Mouse (Mus musculus): ENCODE measurements around the gene Srrm1. TPM values are rescaled to one million over a fixed set of nuclear protein-coding genes. Genes with fewer than 3 reads are reported as not detected.
A peak's percentile ranks its signal among the peaks of the same experiment; 100 is the strongest.
"Not testable (repeated sequence)": the region's sequence is repeated elsewhere in the genome, so short reads cannot be mapped to it uniquely, and the experiment has no call there.

Gene Srrm1
- total RNA-seq (2021) = 100 to 1,000 TPM; 104 to 137 TPM
- long read RNA-seq, experiment 1, partial matches to known transcripts = 45 of 52 reads
- long read RNA-seq, experiment 1, other reads (novel, unspliced or antisense) = 5 of 52 reads
- long read RNA-seq, experiment 2, partial matches to known transcripts = 9 of 16 reads
- long read RNA-seq, experiment 2, other reads (novel, unspliced or antisense) = 1 of 16 reads

- DNase-seq = peak; percentile 100
Observed at GRCm38 (mm10) chr4:135353066-135353793, at the start of gene Srrm1. Gene Srrm1 (minus strand): TSS chr4:135353321.

GRCm38 (mm10) chr4:135401881-135402280 lies 48.8 kb upstream of the Srrm1 start:
- DNase-seq = no peak

DNA sequence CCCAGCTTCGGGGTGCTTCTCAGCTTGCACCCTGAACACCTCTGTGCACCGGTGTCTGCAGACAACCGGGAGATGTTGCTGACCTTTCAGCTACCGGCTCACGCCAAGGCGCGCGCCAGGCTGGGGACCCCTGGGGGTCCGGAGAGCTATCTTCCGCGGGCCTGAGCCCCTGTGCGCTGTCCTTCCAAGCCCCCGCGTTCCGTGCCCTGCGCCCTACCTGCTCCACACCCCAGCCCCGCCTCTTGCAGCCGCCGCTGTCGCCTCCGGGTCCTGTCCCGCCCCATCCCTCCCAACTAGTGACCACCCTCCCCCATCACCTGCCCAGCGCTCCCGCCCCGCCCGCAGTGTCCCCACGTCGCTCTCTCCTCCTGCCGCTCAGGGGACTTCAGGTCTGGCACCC lies 44.9 kb upstream of the Srrm1 start, which contains the start of gene Ncmap:
Gene Ncmap, minus strand, starts transcription at position 237 of the 400 bp plus-strand sequence.
- no peak for DNase-seq

GRCm38 (mm10) chr4:135397551-135397950 lies 44.4 kb upstream of the Srrm1 start:
- DNase-seq = no peak

- DNase-seq = no peak
Observed at GRCm38 (mm10) chr4:135396303-135396702, 43.2 kb upstream of the Srrm1 start.

- no peak for DNase-seq
Observed at GRCm38 (mm10) chr4:135395375-135395774, 42.3 kb upstream of the Srrm1 start.

DNA sequence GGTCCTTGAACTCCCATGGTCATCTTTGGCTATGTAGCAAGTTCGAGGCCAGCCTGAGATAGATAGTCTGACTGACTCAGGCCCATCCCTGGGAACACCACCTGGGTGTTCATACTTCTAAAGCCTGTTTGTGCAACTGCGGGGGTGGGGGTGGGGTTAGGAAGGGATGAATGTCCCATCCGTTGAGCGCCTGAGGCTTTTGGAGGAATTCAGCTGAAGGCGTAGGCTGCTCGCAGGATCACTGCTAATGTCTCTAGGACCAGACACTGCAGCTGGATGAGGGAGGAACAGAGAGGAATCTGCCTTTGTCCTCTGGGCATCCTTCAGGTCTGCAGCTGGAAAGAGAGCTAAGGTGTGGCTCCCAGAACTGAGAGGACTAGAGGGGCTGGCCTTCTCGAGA lies 41.5 kb upstream of the Srrm1 start:
- DNase-seq = no peak

- no peak for DNase-seq
Observed at GRCm38 (mm10) chr4:135393381-135393780, 40.3 kb upstream of the Srrm1 start.

DNA sequence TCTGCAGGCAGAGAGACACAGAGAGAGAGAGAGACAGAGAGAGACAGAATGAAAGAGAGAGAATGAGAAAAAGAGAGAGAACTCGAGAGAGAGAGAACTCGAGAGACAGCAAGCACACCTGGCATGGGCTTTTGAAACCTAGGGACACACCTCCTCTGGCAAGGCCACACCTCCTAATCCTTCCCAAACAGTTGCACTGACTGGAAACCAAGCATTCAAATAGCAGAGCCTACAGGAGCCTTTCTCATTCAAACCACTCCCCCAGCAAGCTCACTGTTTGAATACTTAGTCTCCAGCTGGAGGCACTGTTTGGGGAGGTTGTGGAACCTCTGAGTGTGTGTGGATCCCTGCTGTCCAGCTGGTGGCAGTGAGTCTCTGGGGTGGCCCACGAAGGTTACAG lies 39.7 kb upstream of the Srrm1 start:
- no peak for DNase-seq

DNA sequence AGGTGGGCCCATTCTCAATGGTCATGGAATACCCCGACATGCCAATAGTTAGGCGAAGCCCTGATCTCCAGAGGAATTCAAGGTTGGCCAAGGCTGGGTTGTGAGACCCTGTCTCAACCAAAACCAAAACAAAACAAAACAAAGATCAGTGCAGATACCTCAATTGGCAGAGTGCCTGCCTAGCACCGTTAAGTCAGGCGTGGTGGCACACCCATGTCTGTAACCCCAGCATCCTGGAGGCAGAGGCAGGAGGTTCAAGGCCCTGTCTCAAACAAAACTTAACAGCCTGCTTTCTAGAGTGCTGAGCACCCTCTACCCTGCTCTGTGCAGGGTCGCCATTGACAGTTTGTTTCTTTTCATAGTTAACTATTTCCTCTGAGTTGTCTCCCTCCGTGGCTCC lies 37.9 kb upstream of the Srrm1 start:
- no peak for DNase-seq

DNA sequence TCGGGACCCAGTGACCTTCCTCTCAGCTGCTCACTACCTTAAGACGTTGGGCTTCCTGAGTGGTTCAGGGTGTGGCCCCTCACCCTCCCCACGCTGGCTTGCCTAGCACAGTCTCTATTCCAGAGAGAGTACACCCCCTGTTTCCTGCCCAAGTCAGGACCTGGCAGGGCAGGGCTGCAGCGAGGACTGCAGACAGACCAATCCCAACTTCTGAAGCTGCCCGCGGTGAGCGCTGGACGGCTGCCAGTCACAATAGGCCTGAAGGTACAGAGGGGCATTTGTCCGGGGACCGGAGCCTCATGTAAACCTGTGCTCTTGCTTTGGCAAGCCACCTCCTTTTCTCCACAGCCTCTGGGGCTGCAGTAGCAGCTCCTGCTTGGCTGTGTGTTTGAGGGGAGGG lies 32.5 kb upstream of the Srrm1 start:
- DNase-seq = no peak

DNA sequence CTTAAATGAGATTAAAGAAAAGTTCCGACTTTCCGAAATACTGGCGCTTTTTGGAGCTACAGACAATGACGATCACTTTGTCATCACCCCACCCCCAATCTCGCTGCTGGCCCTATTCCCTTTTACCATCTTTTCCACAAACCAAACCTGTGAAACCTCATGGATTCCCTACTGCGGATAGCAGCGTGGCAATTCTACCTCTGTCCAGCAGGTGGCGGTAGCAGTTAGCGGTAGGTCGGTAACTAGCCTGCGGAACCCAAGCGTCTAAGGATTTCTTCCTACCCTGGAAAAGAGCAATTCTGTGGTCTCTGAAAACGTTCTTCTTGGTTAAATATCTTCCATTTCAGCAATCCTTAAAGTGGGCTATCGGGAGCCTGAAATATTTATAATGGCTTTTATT lies 29.2 kb upstream of the Srrm1 start:
- DNase-seq = peak; percentile 84

GRCm38 (mm10) chr4:135381355-135381754 lies 28.2 kb upstream of the Srrm1 start:
- DNase-seq = no peak

DNA sequence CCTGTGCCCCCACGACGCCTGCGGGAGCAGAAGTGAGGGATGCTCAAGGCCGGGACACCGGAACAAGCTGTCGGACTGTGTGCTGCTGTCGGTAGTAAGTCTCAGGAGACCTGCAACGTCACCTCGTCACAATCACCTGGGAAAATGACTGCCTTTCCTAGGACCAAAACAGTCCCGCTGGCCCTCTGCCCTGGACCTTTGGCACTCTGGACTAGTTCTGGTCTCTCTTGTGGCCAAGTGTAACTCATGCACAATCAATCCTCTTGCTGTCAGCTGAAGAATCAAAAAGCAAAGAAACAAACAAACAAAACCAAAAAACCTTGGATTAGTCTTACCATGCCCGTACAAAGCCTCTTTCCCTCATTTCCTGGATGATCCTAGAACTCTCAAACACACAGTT lies 24.1 kb upstream of the Srrm1 start:
- DNase-seq = peak; percentile 56

DNA sequence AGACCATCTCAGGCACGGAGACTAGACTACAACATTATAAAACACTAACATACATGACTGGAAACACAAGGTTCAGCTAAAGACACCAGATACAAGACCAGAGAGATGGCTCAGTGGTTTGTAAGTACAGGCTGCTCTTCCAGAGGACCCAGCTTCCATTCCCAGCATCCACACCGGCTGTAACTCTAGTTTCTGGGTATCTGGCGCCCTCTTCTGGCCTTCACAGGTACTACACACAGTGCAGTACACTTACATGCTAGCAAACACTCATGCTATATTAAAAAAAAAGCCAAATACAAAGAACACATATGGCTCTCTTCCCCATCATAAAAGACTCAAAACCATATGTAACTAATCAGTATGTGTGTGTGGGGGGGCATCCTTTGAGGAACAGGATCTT lies 22.3 kb upstream of the Srrm1 start:
- no peak for DNase-seq

DNA sequence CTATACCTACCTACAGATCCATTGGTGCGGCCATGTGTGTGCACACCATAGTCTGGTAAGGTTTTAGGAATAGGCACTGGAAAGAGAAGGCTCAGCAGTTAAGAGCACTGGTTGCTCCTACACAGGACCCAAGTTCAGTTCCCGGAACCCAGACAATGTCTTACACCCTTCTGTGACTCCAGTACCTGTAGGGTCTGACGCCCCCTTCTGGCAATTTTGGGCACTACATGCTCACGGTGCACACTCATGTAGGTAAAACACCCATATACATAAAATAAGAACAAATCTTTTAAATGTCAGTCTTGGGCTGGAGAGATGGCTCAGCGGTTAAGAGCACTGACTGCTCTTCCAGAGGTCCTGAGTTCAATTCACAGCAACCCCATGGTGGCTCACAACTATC lies 20.2 kb upstream of the Srrm1 start:
- no peak for DNase-seq

DNA sequence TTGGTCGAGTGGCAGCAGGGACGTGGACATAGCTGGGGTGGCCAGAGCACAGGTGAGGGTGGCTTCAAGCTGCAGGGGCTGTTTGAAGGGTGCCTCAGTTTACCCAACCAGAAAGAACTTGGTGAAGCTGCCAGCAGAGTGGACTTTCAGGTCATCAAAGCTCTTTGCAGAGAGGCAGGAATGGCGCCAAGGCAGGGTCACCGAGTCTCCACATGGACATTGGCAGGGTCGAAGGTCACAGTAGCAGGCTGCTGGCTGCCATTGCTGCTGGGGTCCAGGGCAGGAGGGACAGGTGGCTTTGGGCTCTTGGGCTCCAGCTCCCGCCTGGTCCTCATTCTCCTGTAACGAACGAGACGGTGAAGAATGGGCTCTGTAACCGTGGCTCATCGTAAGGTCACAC lies 17.3 kb upstream of the Srrm1 start:
- DNase-seq = no peak

- DNase-seq = no peak
Observed at GRCm38 (mm10) chr4:135362828-135363227, 9.7 kb upstream of the Srrm1 start.

- DNase-seq = no peak
Observed at GRCm38 (mm10) chr4:135361722-135362121, 8.6 kb upstream of the Srrm1 start.

DNA sequence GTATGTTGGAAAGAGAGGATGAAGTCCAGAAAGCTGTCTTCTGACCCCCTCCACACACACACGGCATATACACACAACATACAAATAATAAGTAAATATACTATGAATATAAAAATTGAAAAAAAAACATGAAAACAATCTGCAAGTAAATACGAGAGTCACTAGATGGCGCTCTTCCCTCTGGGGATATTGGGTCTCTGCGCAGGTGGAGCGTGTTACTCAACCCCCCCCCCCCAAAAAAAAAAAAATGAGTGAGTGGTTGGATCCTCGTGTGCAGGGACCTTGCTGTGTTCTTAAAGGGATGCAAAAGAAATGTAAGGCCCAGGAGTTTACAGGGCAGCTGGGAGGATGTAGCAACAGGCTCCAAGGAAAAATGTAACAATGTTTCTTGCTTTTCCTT lies 5.6 kb upstream of the Srrm1 start:
- DNase-seq = peak; percentile 31

DNA sequence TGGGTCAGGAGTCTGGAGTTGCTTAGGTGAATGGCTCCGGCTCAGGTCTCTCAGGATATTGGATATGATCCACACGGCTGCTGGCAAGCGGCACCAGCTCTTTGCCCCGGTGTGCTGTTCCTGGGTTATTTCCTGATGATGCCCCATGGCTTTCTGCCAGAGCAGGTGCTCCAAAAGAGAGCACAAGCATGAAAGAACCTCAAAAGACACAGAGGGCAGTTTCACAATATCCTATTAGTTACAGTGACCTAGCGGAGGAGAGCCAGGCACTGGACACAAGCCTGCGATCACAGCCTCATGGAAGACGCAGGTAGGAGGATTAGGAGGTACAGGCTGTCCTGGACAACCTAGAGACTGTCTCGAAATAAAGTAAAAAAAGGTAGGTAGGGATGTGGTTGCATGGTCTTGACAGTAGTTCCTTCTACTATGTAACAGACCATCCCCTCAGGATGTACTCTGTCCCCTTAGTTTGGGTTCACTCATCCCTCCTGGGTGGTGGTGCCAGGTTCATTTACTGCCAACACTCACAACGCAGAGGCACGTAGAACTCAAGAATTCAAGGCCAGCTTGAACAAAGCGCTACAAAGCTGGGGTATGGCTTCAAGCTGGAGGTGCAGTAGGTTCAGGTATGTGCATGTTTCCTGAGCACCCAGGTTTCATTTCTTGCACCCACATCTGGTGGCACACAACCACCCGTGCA lies 4.2 kb upstream of the Srrm1 start:
- no peak for DNase-seq

- DNase-seq = no peak
Observed at GRCm38 (mm10) chr4:135355886-135356550, 2.9 kb upstream of the Srrm1 start.

DNA sequence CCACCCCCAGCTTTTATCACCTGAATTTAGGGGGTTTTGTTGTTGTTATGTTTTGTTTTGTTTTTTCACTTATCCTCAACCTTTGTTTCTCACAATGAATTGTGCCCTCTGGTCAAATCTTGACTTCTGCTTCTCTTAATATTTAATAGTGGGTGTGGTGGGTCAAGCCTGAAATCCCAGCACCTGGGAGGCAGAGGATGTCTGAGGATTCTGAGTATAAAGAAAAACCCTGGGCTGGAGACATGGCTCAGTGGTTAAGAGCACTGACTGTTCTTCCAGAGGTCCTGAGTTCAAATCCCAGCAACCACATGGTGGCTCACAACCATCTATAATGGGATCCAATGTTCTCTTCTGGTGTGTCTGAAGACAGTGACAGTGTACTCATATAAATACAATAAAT lies 1.6 kb upstream of the Srrm1 start:
- not testable (repeated sequence) for DNase-seq

Measured in adrenal gland, postnatal 10 days (tissue).